26 mouse cellular contexts compared by ENCODE assay signal in the genomic region with DNA sequence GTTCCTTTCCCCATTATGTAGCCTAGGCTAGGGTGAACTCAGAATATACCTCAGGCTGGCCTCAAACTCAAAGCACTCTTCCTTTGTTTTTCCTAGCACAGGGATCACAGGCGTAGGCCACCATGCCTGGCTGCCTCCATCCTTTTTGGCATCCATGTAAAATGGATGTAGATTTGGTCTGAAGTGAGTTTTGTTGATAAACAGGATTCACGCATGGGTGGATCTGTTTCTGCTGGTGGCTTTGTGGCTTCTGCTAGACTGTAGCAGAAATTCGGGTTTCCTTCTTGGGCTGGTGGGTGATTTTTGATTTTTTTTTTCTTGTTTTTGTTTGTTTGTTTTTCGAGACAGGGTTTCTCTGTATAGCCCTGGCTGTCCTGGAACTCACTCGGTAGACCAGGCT.
"Had no signal": no experiment of that assay in that cellular context is flagged by ENCODE, and none has a peak within 500 bp of the region (broad histone marks: within the 10 kb centered on the region; RNA-seq: fewer than 3 reads in every experiment).

No protein-coding gene starts in this region.

- H3K27me3 ChIP-seq: heart, embryonic 15.5 days; hindbrain, embryonic 15.5 days; kidney, embryonic 15.5 days; liver, embryonic 12.5 days had no signal

- H3K9ac ChIP-seq: heart, embryonic 13.5 days; heart, embryonic 15.5 days; hindbrain, embryonic 13.5 days; hindbrain, embryonic 15.5 days; kidney, embryonic 15.5 days; limb, embryonic 13.5 days; limb, embryonic 15.5 days; liver, embryonic 12.5 days had no signal

- H3K9me3 ChIP-seq: heart, embryonic 13.5 days; heart, embryonic 15.5 days; hindbrain, embryonic 13.5 days; hindbrain, embryonic 15.5 days; kidney, embryonic 15.5 days; limb, embryonic 13.5 days; limb, embryonic 15.5 days; liver, embryonic 12.5 days had no signal

- H3K36me3 ChIP-seq: heart, embryonic 13.5 days; heart, embryonic 15.5 days; hindbrain, embryonic 13.5 days; kidney, embryonic 15.5 days; limb, embryonic 13.5 days; limb, embryonic 15.5 days had no signal

- H3K4me2 ChIP-seq: heart, embryonic 11.5 days; heart, embryonic 13.5 days; heart, embryonic 15.5 days; hindbrain, embryonic 13.5 days; hindbrain, embryonic 15.5 days; kidney, embryonic 15.5 days; limb, embryonic 13.5 days; limb, embryonic 15.5 days; liver, embryonic 12.5 days had no signal

- H3K4me1 ChIP-seq: heart, embryonic 13.5 days; heart, embryonic 15.5 days; limb, embryonic 13.5 days; limb, embryonic 15.5 days had no signal

- ATAC-seq: hindbrain, postnatal 0 days; intestine, embryonic 16.5 days; liver, embryonic 12.5 days had no signal

- DNase-seq: gastrocnemius, postnatal 14 days; gastrocnemius, postnatal 36 days; heart, adult 11 months; heart, adult 2 months; heart, postnatal 14 days; heart, postnatal 36 days; kidney, adult 11 months; kidney, adult 2 months; kidney, adult 9 months; kidney, postnatal 14 days; kidney, postnatal 36 days; layer of hippocampus, adult 9-11 months; layer of hippocampus, postnatal 36 days; left cerebral cortex, postnatal 4 days had no signal

- H3K4me3 ChIP-seq: heart, adult 2 months; heart, embryonic 13.5 days; heart, embryonic 15.5 days; hindbrain, embryonic 13.5 days; hindbrain, embryonic 15.5 days; kidney, embryonic 15.5 days; limb, embryonic 13.5 days; limb, embryonic 15.5 days; liver, embryonic 12.5 days had no signal

- H3K27ac ChIP-seq: heart, adult 2 months; heart, embryonic 13.5 days; heart, embryonic 15.5 days; hindbrain, embryonic 13.5 days; hindbrain, embryonic 15.5 days; hindbrain, postnatal 0 days; kidney, embryonic 15.5 days; kidney, postnatal 0 days; limb, embryonic 13.5 days; limb, embryonic 15.5 days; liver, embryonic 12.5 days had no signal
